Comparison of ENCODE assay signal across 27 mouse cellular contexts in genomic region chr3:143736651-143737398, GRCm38 (mm10).
A peak's percentile ranks its signal among the peaks of the same experiment; 100 is the strongest.
DNase-seq lines count a peak whose midpoint lies in the region; ATAC-seq and TF ChIP-seq lines count a peak whose summit lies in the region.
"Had no signal": no experiment of that assay in that cellular context is flagged by ENCODE, and none has a peak within 500 bp of the region (broad histone marks: within the 10 kb centered on the region; RNA-seq: fewer than 3 reads in every experiment).

No protein-coding gene starts in this region.

- no peaks in the 10 kb centered on the region; the same call in 1 of the 2 replicates for H3K27me3 ChIP-seq in forebrain, embryonic 13.5 days
- H3K27me3 ChIP-seq in forebrain, embryonic 12.5 days, result no peaks in the 10 kb centered on the region
- no peaks in the 10 kb centered on the region for H3K27me3 ChIP-seq in kidney, postnatal 0 days (ENCODE audit: insufficient read depth, low read length)
- H3K27me3 ChIP-seq in kidney, embryonic 16.5 days (ENCODE audit: insufficient read depth, low read length), result no peaks in the 10 kb centered on the region
- 0 out of 2 replicates have a peak, but pooled peaks cover under 1% of the 10 kb centered on the region for H3K27me3 ChIP-seq in forebrain, embryonic 16.5 days (replicated peaks; ENCODE audit: control insufficient read depth, insufficient read depth, low read length)
- H3K27me3 ChIP-seq: CH12.LX; embryonic facial prominence, embryonic 12.5 days; heart, embryonic 13.5 days; midbrain, embryonic 13.5 days had no signal

- TF ChIP-seq CTCF in kidney, postnatal 0 days (IDR thresholded peaks at IDR 0.05; ENCODE audit: low read depth), result no peak

- H3K36me3 ChIP-seq in forebrain, embryonic 13.5 days (ENCODE audit: poor library complexity, severe bottlenecking), result no peaks in the 10 kb centered on the region
- no peaks in the 10 kb centered on the region for H3K36me3 ChIP-seq in forebrain, embryonic 12.5 days (replicated peaks)
- no peaks in the 10 kb centered on the region for H3K36me3 ChIP-seq in kidney, postnatal 0 days (ENCODE audit: insufficient read depth, low read length)
- H3K36me3 ChIP-seq in kidney, embryonic 16.5 days (ENCODE audit: insufficient read depth, low read length), result no peaks in the 10 kb centered on the region
- H3K36me3 ChIP-seq in forebrain, embryonic 16.5 days (ENCODE audit: control insufficient read depth, insufficient read depth), result no peaks in the 10 kb centered on the region
- H3K36me3 ChIP-seq: embryonic facial prominence, embryonic 12.5 days; heart, embryonic 13.5 days; midbrain, embryonic 13.5 days had no signal

- no peak overlapping the region for H3K4me3 ChIP-seq in forebrain, embryonic 13.5 days
- no peak overlapping the region for H3K4me3 ChIP-seq in forebrain, embryonic 12.5 days (replicated peaks)
- H3K4me3 ChIP-seq in kidney, postnatal 0 days (replicated peaks; ENCODE audit: low read depth, low read length), result no peak overlapping the region
- H3K4me3 ChIP-seq in kidney, embryonic 16.5 days (ENCODE audit: low read length), result no peak overlapping the region
- H3K4me3 ChIP-seq in forebrain, embryonic 16.5 days (replicated peaks; ENCODE audit: low read length), result no peak overlapping the region
- H3K4me3 ChIP-seq: embryonic facial prominence, embryonic 12.5 days; heart, embryonic 13.5 days; midbrain, embryonic 13.5 days had no signal

- H3K9me3 ChIP-seq in forebrain, embryonic 13.5 days (replicated peaks), result no peaks in the 10 kb centered on the region
- H3K9me3 ChIP-seq in forebrain, embryonic 12.5 days, result no peaks in the 10 kb centered on the region
- no peaks in the 10 kb centered on the region for H3K9me3 ChIP-seq in kidney, postnatal 0 days (replicated peaks; ENCODE audit: low read length)
- H3K9me3 ChIP-seq in kidney, embryonic 16.5 days (ENCODE audit: low read length), result no peaks in the 10 kb centered on the region
- H3K9me3 ChIP-seq in forebrain, embryonic 16.5 days (ENCODE audit: control insufficient read depth, low read length), result no peaks in the 10 kb centered on the region
- H3K9me3 ChIP-seq: embryonic facial prominence, embryonic 12.5 days; heart, embryonic 13.5 days; midbrain, embryonic 13.5 days had no signal

- H3K9ac ChIP-seq in forebrain, embryonic 13.5 days, result no peak overlapping the region
- no peak overlapping the region for H3K9ac ChIP-seq in forebrain, embryonic 12.5 days
- H3K9ac ChIP-seq in kidney, postnatal 0 days (ENCODE audit: low read depth, low read length), result no peak overlapping the region
- H3K9ac ChIP-seq in kidney, embryonic 16.5 days (replicated peaks; ENCODE audit: low read length), result no peak overlapping the region
- no peak overlapping the region for H3K9ac ChIP-seq in forebrain, embryonic 16.5 days (replicated peaks; ENCODE audit: low read depth, low read length)
- H3K9ac ChIP-seq: embryonic facial prominence, embryonic 12.5 days; heart, embryonic 13.5 days; hindbrain, embryonic 14.5 days; liver, embryonic 14.5 days; midbrain, embryonic 13.5 days had no signal

- WGBS in forebrain, embryonic 13.5 days, result 77% methylated on average over 6 of the region's 6 CpGs
- WGBS in forebrain, embryonic 12.5 days, result 87% methylated on average over 6 of the region's 6 CpGs
- 77% methylated on average over 6 of the region's 6 CpGs for WGBS in kidney, postnatal 0 days
- WGBS in kidney, embryonic 16.5 days, result 69% methylated on average over 6 of the region's 6 CpGs
- 62% methylated on average over 6 of the region's 6 CpGs for WGBS in forebrain, embryonic 16.5 days

- peak; percentile 50; the same call in 1 of the 2 replicates for ATAC-seq in forebrain, embryonic 13.5 days
- no peak for ATAC-seq in forebrain, embryonic 12.5 days (ENCODE audit: low FRiP score)
- ATAC-seq in kidney, postnatal 0 days (replicated peaks; ENCODE audit: low FRiP score, low read depth), result no peak
- no peak for ATAC-seq in kidney, embryonic 16.5 days (ENCODE audit: low FRiP score, low TSS enrichment)
- ATAC-seq in forebrain, embryonic 16.5 days, result peak; percentile 67; the same call in 1 of the 2 replicates
- peak; percentile 61 for ATAC-seq in megakaryocyte progenitor cell, adult 5-6 weeks (replicated peaks; ENCODE audit: poor library complexity)
- ATAC-seq: intestine, postnatal 0 days; midbrain, embryonic 13.5 days had no signal

- no peak overlapping the region for H3K27ac ChIP-seq in forebrain, embryonic 13.5 days
- no peak overlapping the region for H3K27ac ChIP-seq in forebrain, embryonic 12.5 days
- no peak overlapping the region for H3K27ac ChIP-seq in kidney, postnatal 0 days
- no peak overlapping the region for H3K27ac ChIP-seq in kidney, embryonic 16.5 days (ENCODE audit: low read length)
- no peak overlapping the region for H3K27ac ChIP-seq in forebrain, embryonic 16.5 days (ENCODE audit: low read length)
- H3K27ac ChIP-seq: embryonic facial prominence, embryonic 12.5 days; heart, embryonic 13.5 days; hindbrain, embryonic 14.5 days; liver, embryonic 14.5 days; midbrain, embryonic 13.5 days had no signal

- H3K4me2 ChIP-seq in forebrain, embryonic 13.5 days, result no peak overlapping the region
- H3K4me2 ChIP-seq in forebrain, embryonic 12.5 days, result no peak overlapping the region
- H3K4me2 ChIP-seq in kidney, postnatal 0 days (ENCODE audit: low read length), result no peak overlapping the region
- H3K4me2 ChIP-seq in kidney, embryonic 16.5 days (replicated peaks; ENCODE audit: low read depth, low read length), result no peak overlapping the region
- H3K4me2 ChIP-seq in forebrain, embryonic 16.5 days (ENCODE audit: low read length), result no peak overlapping the region
- H3K4me2 ChIP-seq: embryonic facial prominence, embryonic 12.5 days; heart, embryonic 13.5 days; hindbrain, embryonic 14.5 days; midbrain, embryonic 13.5 days had no signal

- no peaks in the 10 kb centered on the region for H3K4me1 ChIP-seq in forebrain, embryonic 13.5 days
- H3K4me1 ChIP-seq in forebrain, embryonic 12.5 days, result no peaks in the 10 kb centered on the region
- H3K4me1 ChIP-seq in kidney, postnatal 0 days (replicated peaks; ENCODE audit: insufficient read depth, low read length), result no peaks in the 10 kb centered on the region
- no peaks in the 10 kb centered on the region for H3K4me1 ChIP-seq in kidney, embryonic 16.5 days (ENCODE audit: insufficient read depth, low read length)
- H3K4me1 ChIP-seq in forebrain, embryonic 16.5 days (replicated peaks; ENCODE audit: control insufficient read depth, insufficient read depth, low read length), result no peaks in the 10 kb centered on the region
- H3K4me1 ChIP-seq: embryonic facial prominence, embryonic 12.5 days; heart, embryonic 13.5 days; midbrain, embryonic 13.5 days had no signal

- DNase-seq in kidney, postnatal 0 days (ENCODE audit: low spot score), result peak; percentile 61
- no peak for DNase-seq in urinary bladder, postnatal 4 days (ENCODE audit: low spot score in 2 of 2)
- no peak for DNase-seq in right cerebral cortex, postnatal 4 days
- DNase-seq: adrenal gland, postnatal 10 days; cerebellum, adult 11 months; cerebellum, adult 9-10 months; embryo, embryonic 11 days; gastrocnemius, postnatal 10 days; kidney, adult 9 months; kidney, postnatal 36 days; left cerebral cortex, postnatal 4 days; liver; lung, postnatal 4 days; thymus, adult 2 months; thymus, postnatal 4 days had no signal

Comparison
In these comparisons a context has a peak if more than half of its experiments do, and no peak if none do; other contexts are left out.
1. ATAC-seq: peak in forebrain, embryonic 13.5 days (single experiment), forebrain, embryonic 16.5 days (single experiment) and megakaryocyte progenitor cell, adult 5-6 weeks (single experiment); none in forebrain, embryonic 12.5 days (single experiment), kidney, postnatal 0 days (single experiment) and kidney, embryonic 16.5 days (single experiment).